In the genomic region with DNA sequence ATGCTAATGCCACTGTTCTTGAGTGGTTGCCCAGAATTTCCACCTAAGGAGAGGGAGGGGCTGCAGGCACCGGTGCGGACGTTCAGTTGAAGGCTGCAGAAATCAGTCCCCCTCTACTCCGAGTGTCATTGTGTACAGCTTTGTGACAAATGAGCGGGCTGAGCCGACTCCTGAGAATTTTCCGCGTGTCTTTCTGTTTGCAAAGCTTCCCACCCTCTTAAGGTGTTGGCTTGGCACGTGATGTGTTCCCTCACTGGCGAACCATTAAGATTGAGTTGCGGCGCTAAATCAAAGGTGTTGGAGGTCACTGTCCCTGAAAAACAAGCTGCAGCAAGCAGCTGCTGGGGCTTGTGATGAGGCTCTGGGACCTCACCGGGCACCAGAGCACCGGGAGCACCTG, we compare ENCODE assay signal across 8 mouse cellular contexts. TPM values are rescaled to one million over a fixed set of nuclear protein-coding genes. Genes with fewer than 3 reads are reported as not detected.
DNase-seq lines count a peak whose midpoint lies in the region; ATAC-seq and TF ChIP-seq lines count a peak whose summit lies in the region.

No protein-coding gene starts in this region.

- no peaks in the 10 kb centered on the region for H3K36me3 ChIP-seq in forebrain, embryonic 15.5 days
- H3K36me3 ChIP-seq in kidney, adult 2 months (ENCODE audit: control insufficient read depth, insufficient read depth, low read length) = no peaks in the 10 kb centered on the region

- ATAC-seq in cerebellum, adult (ENCODE audit: insufficient number of reproducible peaks, low FRiP score, low TSS enrichment) = peak; percentile 29; the same call in 1 of the 2 replicates
- ATAC-seq in forebrain, embryonic 15.5 days (replicated peaks) = 0 out of 2 replicates have a peak, but pooled peaks have one; percentile 35

- H3K9me3 ChIP-seq in forebrain, embryonic 15.5 days = no peaks in the 10 kb centered on the region

- no peak for TF ChIP-seq CTCF in left cerebral cortex, adult 2 months (IDR thresholded peaks at IDR 0.05)
- no peak for TF ChIP-seq CTCF in kidney, adult 2 months (conservative IDR thresholded peaks at IDR 0.05; ENCODE audit: insufficient read depth, insufficient read length, low read depth, low read length)
- no peak for TF ChIP-seq CTCF in lung, adult 2 months (IDR thresholded peaks at IDR 0.05; ENCODE audit: insufficient read depth, low read length)

- H3K4me1 ChIP-seq in forebrain, embryonic 15.5 days = peaks cover 10% of the 10 kb centered on the region
- H3K4me1 ChIP-seq in kidney, adult 2 months (ENCODE audit: control insufficient read depth, insufficient read depth, low read length) = peaks cover 4% of the 10 kb centered on the region; the same call in 1 of the 2 replicates
- peaks cover 4% of the 10 kb centered on the region for H3K4me1 ChIP-seq in lung, adult 2 months (ENCODE audit: control insufficient read depth, insufficient read depth, low read length)

- TF ChIP-seq POLR2A in kidney, adult 2 months (IDR thresholded peaks at IDR 0.05; ENCODE audit: low read depth, low read length) = no peak
- TF ChIP-seq POLR2A in lung, adult 2 months (IDR thresholded peaks at IDR 0.05; ENCODE audit: borderline replicate concordance, extremely low read depth, low read depth, low read length) = peak; percentile 24; the same call in 1 of the 2 replicates

- intact Hi-C loops in left cerebral cortex, adult 2 months (cut with DNase I) = no loop called here
- intact Hi-C loops in left cerebral cortex, postnatal 10 days (cut with DNase I) = no loop called here

- DNase-seq in left cerebral cortex, adult 2 months (ENCODE audit: extremely low spot score in 1 of 2, low spot score in 2 of 2) = peak in 1 of 2 experiments; percentile 12
- DNase-seq in left cerebral cortex, postnatal 10 days (ENCODE audit: extremely low spot score in 1 of 2, low spot score in 2 of 2) = no peak
- DNase-seq in kidney, adult 2 months = peak; percentile 84
- peak; percentile 70 for DNase-seq in lung, adult 2 months
- DNase-seq in skeletal muscle tissue, adult 2 months (ENCODE audit: low read depth, low spot score) = peak; percentile 30
- no peak for DNase-seq in thymus, postnatal 10 days (ENCODE audit: low spot score in 2 of 2)

- peak overlapping the region; percentile 90 for H3K4me2 ChIP-seq in forebrain, embryonic 15.5 days (replicated peaks)

- peak overlapping the region; percentile 40 for H3K9ac ChIP-seq in forebrain, embryonic 15.5 days (replicated peaks)

- H3K4me3 ChIP-seq in left cerebral cortex, adult 2 months = peak overlapping the region; percentile 51
- peak overlapping the region; percentile 43 for H3K4me3 ChIP-seq in forebrain, embryonic 15.5 days
- peak overlapping the region; percentile 55 for H3K4me3 ChIP-seq in kidney, adult 2 months (ENCODE audit: insufficient read depth, low read depth, low read length)
- H3K4me3 ChIP-seq in lung, adult 2 months (replicated peaks; ENCODE audit: extremely low read depth, low read depth, low read length) = peak overlapping the region; percentile 40

- no peaks in the 10 kb centered on the region for H3K27me3 ChIP-seq in forebrain, embryonic 15.5 days
- peaks cover 4% of the 10 kb centered on the region for H3K27me3 ChIP-seq in kidney, adult 2 months (replicated peaks; ENCODE audit: control insufficient read depth, insufficient read depth, low read length)

- WGBS in forebrain, embryonic 15.5 days = 9% methylated on average over 14 of the region's 14 CpGs
- WGBS in kidney, adult 2 months = 1% methylated on average over 14 of the region's 14 CpGs
- WGBS in lung, adult 2 months = under 1% methylated on average over 14 of the region's 14 CpGs

- H3K27ac ChIP-seq in left cerebral cortex, adult 2 months = peak overlapping the region; percentile 83
- H3K27ac ChIP-seq in forebrain, embryonic 15.5 days (replicated peaks) = no peak overlapping the region
- H3K27ac ChIP-seq in kidney, adult 2 months (ENCODE audit: insufficient read depth, low read depth, low read length) = peak overlapping the region; percentile 65

RNA-seq across cellular contexts. Expression of gene Exph5, which starts 39.5 kb away (rescaled TPM):
- total RNA-seq in left cerebral cortex, adult 2 months (2021) = 10 to 100 TPM; 27.4 to 33.4 TPM
- total RNA-seq in left cerebral cortex, postnatal 10 days (2021) = 1 to 10 TPM; 6.6 to 7.9 TPM
- 0.09 and 0.11 TPM in 2 replicates for polyA plus RNA-seq in forebrain, embryonic 15.5 days (2015; fragmentation: Nextera tagmentation; extraction: Ambion mirVana)
- polyA plus RNA-seq in kidney, adult 2 months (2012; rRNA removed) = 1.8 and 2.1 TPM in 2 replicates
- polyA plus RNA-seq in lung, adult 2 months (2012; rRNA removed) = 3.4 and 4.8 TPM in 2 replicates

RNA-seq across cellular contexts. Expression of gene Kdelc2, which starts 42.9 kb away (rescaled TPM):
- total RNA-seq in left cerebral cortex, adult 2 months (2021) = 1 to 10 TPM; 6.2 to 6.5 TPM
- 1 to 10 TPM; 8.7 to 9.9 TPM for total RNA-seq in left cerebral cortex, postnatal 10 days (2021)
- polyA plus RNA-seq in forebrain, embryonic 15.5 days (2015; fragmentation: Nextera tagmentation; extraction: Ambion mirVana) = 5.0 and 5.2 TPM in 2 replicates
- 3.5 and 4.3 TPM in 2 replicates for polyA plus RNA-seq in kidney, adult 2 months (2012; rRNA removed)
- 11.5 and 14.2 TPM in 2 replicates for polyA plus RNA-seq in lung, adult 2 months (2012; rRNA removed)

Comparison
In these comparisons a context has a peak if more than half of its experiments do, and no peak if none do; other contexts are left out.
1. DNase-seq: peak in kidney, adult 2 months (single experiment), lung, adult 2 months (single experiment) and skeletal muscle tissue, adult 2 months (single experiment); none in left cerebral cortex, postnatal 10 days (0 of 2) and thymus, postnatal 10 days (0 of 2).
2. Peak in every context shown above with its lines, with median percentiles within 50 percentile points of each other: H3K4me3 ChIP-seq.